Mouse (Mus musculus) ES-CJ7 (cell line): ENCODE results near the gene Srsf4.

Source experiments
- DNase-seq: peaks from one replicate; pipeline ENCODE4 v3.0.0; 2011; ENCODE audit warnings: low read depth, low spot score

The Srsf4 gene

DNA sequence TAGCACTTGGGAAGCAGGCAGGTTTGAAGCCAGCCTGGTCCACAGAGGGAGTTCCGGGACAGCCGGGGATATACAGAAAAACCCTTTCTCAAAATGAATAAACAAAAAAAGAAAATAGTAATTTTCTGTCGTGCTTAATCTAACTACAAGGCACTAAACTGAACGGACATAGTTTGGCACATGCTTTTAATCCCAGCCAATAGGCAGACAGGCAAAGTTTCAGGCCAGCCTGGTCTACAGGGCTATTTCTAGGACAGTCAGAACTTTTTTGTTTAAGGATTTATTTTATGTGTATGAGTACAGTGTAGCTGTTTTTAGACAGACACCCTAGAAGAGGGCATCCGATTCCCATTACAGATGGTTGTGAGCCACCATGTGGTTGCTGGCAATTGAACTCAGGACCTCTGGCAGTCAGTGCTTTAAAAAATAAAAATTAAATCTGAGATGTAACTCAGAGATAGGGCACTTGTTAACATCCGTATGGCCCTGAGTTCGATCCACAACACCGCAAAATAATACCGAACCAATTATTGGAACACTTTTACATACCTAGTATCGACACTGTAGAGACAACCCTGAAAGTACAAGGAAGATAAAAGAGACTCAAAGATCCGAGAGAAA is 635 bp upstream of the Srsf4 start:
- DNase-seq, result no peak

DNA sequence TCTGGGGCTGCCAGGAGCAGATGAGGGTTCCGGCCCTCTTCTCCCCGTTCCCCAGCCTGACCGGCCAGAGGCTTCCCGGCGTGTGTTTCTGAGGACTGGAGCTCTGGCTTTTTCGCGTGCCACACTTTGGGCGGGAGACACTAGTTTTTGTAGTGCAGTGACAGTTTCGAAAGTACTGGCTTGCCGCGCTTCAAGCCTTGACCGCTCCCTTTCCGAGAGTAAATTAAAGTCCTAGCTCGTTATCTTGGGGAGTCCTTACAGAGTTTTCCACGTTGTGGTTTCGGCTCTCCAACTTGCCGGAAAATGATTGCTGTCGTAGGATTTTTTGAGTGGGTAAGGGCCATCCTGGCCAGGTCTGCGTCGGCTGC is 736 bp downstream of the Srsf4 start:
- DNase-seq, result no peak

DNA sequence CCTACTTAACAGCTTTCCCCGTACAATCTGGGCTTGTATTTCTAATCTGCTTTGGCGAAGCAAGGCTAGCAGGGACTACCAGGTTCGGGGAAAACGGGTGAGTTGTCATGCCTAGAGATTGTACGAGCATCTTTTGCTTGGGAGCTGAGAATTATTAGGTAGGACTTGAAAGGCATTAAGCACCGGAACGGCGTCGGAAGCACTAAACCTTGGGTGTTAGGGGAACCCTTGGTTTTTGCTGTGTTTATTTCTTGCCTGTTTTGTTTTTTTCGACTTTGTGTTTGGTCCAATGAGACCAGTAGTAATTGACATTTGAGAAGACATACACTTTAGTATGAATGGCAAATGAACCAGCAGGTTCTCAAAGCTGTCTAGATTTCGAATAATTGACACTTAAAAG is 1.1 kb downstream of the Srsf4 start:
- no peak for DNase-seq

DNA sequence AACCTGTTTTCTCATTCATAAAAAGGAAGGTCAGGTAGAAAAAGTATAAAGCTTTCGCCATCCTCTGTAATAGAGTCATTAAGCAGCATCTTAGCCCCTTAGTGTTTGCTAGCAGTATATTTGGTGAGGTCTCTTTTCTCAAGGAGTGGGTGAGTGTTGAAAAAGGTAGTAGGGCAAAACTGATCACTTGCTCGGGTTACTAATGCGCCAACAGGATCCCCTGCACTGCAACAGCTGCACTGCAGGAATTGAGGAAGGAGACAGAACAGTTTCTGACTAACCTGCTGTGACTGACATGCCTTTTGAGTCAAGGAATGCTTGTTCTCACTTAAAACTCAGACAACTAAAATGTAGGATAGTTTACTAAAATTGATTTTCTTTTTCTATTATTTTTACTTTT is 1.8 kb downstream of the Srsf4 start:
- DNase-seq, result no peak

DNA sequence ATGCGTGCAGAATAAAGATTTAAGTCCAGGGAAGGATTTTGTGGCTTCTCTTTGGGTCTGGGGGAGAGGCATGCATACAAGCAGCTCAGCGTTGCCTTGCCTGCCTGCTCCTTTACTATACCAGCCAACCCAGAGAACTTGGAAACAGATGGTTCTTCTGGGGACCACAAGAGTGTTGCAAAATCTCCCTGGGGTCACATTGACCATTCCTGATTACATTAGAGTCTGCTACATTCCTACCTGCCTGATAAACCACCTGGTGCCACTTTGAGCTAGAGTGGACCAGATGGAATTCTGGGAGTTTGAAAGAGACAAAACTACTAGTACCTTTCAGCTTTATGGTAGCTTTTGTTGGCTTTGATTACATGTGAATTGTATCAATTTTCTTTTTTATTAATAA is 3.4 kb downstream of the Srsf4 start:
- DNase-seq, result no peak

DNA sequence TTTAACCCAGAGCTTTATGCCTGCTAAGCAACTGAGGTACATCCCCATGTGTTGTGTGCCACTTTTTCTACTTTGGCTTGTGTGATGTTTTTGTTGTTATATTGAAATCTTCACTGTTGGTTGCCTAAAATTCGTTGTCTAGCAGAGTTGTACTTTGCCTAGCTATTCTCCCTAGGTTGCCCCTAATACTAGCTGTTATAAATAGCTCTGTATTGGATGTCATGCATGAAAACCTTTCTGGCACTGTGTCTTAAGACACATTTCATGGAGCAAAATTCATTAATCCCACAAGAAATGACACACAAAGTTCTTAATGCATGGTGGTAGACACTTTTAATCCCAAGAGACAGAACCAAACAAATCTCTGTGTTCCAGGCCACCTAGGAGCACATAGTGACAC is 6.3 kb downstream of the Srsf4 start:
- DNase-seq, result no peak

DNA sequence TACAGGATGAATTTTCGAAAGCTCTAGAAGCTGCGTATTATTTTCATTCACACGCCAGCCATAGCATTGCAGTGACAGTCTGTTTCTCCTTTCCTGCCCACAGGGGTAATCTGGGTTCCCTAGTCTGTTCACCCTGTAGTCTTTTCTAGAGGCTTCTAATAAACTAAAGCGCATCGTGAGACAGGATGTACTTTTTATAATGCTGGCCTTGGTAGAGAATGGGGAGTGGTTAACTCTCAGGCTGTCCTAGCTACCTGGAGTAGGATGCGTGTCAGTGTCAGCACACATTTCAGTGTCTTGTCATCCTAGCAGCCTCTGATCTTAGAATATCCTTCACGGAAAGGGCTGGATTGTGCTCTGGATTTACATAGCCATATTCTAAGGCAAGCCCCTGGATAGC is 7.9 kb downstream of the Srsf4 start:
- no peak for DNase-seq

DNA sequence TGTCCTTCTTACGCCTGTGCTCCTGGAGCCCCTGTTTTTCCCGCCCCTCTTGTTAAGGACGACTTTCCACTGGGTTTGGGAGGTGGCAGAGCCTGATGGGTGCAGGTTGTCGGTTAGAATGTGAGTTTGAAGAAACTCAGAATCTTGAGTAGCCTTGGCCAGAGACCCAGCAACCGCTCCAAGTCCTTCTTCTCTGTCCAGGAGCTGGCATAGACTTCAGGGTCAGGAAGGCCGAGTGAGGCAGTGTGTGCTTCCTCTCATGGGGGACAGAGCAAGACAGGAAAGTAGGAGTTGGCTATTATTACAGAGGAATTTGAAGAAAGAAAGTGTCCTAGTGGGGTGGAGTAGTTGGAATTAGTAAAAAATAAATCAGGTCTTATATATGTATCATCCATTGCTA is 10.2 kb downstream of the Srsf4 start:
- DNase-seq, result no peak

DNA sequence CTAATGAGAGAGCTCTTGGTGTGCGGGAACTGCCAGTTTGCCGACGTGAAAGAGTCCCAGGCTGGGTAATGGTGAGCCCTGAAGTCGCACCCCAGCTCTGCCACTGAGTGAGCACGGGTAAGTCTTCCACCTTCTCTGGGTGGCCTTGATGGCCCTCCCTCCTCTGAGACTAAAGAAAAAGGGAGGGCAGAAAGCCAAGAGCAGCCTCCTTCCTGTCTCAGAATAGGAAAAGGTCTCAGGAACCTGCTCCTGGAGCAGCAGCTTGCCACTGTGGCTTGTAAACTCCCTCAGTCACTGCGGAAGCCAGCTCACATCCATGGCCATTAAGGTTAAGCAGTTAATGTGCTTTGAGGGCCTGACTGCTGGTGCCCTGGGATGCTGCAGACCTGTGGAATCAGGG is 12.0 kb downstream of the Srsf4 start:
- no peak for DNase-seq

DNA sequence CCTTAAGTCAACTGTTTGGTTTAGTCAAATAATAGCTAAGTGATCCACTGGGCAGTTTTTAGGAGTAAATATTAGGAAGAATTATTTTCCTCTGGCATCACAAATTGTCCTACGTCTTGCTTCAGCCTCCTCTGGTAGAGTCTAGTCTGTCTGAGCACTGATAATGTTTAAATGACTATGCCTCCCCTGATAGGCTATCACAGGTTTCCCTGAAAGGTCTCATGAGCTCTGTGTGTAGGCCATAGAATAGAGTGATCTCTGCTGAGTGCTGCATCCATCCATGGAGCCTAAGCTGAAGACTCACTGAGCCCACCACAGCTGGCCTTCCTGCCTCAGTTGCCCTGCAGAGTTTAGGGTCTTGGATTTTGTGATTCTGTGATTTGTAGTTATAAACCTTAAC is 15.1 kb downstream of the Srsf4 start:
- no peak for DNase-seq

DNA sequence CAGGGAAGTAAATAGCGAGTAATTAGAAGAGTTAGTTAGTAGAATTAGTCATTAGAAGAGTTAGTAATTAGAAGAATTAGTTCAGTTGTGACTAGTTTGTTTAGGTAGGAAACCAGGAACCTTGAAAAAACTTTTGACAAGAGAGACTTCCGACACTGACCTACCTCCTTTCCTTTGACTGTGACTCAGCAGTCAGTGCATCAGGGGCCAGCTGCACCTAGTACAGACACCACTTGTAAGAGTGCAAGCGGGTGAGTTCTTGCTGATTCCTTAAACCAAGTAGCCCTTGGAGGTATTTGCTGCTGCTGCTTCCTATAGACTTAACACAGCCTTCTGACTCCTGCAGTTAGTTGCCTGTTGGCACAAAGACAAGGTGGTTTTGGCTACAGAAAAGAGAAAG is 17.3 kb downstream of the Srsf4 start:
- no peak for DNase-seq

DNA sequence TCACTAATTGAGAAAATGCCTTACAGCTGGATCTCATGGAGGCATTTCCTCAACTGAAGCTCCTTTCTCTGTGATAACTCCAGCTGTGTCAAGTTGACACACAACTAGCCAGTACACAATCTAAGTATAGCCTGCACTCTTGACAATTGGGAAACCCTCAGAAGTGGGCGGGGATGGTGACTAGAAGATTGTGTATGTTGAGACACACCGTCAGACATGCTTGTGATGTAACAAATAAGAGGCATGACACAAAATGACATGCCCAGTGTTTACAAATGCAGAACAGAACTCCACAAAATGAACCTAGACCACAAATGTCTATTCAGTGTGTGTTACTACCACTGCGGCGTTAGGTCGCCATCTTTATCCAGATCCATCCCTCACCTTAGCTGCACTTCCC is 23.7 kb downstream of the Srsf4 start:
- DNase-seq, result no peak

DNA sequence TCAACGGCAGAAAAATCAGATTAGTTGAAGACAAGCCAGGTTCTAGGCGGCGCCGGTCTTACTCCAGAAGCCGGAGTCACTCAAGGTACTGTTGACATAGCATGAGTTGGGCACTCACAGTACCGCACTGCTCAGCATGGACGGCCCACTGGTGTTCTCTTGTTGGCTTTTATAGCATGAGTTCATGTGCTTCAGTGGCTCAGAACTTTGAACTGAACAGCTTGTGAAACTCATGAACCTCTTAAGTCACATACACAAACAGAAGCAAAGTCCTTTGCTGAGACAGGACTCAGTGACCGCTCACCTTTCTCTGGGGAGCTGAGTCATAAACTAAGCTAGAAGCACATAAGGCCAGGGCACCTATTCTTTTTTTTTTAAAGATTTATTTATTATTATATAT is 24.4 kb downstream of the Srsf4 start:
- DNase-seq, result no peak

DNA sequence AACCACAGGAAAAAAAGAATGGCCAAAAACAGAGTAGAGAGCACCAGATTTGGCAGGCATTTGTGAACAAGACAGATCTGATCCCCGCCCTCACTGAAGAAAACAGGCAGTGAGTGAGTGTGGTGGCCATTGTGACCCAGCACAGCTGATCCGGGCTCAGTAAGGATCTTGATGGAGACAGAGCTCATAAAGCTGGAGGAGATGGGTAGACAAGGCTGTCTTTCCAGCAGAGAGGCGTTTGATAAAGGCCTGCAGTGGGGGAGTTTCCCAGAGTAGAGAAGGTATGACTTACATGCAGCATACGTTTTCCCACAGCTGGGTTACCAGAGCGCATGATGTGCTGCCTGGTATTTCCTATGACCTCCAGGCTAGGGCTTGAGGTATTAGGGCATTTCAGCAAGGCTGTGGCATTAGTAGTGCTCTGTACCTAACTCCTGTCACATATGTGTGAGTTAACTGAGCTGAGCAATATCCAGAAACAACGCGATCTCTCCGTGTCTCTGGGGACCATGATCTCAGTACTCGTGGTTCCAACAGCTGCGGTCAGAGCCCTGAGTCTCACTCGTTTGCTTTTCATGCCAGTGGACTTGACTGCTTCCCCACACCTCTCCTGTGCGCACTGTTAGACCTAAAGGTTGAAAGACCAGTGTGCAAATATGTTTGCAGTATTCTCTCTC is 25.2 kb downstream of the Srsf4 start:
- DNase-seq, result no peak

DNA sequence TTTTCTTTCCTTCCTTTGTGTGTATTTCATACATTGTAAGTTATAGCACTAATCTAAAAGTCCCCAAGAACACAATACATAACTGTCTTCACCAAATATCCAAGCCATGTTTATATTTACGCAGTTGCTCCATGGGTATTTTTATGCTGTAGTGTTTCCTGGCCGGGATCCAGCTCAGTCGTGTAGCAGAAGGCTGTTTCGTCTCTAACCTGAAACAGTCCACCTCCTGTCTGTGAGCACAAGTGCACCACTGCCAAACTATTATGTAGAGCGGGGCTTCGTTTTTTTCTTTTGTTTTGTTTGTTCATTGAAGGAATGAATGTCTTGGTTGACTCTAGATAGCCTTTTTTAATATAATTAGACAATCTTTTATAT is 25.8 kb downstream of the Srsf4 start:
- DNase-seq, result no peak

DNA sequence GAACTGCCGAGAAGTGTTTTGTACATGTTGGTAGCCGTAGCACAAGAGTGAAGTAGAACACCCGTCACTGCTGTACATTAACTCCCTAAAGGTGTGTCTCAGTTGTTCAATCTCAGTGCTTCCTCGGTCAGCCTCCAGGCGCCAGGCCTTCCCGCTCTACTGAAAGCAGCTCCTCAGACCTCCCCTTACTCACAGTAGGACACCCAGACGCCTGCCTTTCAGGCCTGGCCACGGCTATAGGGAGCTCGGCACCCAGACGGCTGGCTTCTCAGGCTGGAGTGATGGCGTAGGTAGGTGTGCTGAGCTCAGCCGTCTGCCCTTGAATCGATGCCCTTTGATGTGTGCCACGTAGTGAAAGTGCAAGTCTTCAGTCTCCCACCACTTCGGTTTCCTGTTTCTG is 27.7 kb downstream of the Srsf4 start:
- peak; percentile 31 for DNase-seq

DNA sequence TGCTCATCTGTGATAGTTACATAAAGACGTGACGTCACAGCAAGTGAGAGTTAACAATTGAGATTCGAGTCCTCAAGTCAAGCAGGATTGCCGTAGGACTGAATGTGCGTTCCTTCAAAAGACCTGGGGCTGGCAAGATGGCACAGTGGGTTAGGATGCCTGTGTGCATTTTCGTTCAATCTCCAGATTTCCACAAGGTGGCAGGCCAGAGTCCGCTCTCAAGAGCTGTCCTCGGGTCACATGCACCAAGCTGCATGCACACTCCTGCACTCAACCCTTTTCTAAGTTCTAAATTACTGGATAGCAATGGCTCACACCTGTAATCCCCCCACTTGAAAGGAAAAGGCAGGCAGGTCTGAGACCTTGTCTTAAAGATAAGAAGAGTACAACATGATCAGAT is 31.1 kb downstream of the Srsf4 start:
- DNase-seq, result peak; percentile 70

DNA sequence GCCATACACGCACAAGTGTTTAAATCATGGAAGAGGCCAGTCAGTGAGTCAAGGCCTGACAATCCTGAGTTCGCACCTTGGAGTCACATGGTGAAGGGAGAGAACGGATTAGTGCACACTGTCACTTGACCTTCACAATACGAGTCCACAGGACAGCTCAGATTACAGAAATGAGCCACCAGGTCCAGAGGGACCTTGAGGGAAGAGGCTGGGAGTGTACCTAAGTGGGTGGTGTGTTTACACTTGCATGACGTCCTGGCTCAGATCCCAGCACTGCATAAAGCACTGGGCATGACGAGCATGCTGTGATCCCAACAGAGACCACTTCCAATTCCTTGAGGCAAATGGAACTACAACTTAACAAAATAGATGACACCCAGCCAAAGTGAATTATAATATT is 33.0 kb downstream of the Srsf4 start:
- no peak for DNase-seq

DNA sequence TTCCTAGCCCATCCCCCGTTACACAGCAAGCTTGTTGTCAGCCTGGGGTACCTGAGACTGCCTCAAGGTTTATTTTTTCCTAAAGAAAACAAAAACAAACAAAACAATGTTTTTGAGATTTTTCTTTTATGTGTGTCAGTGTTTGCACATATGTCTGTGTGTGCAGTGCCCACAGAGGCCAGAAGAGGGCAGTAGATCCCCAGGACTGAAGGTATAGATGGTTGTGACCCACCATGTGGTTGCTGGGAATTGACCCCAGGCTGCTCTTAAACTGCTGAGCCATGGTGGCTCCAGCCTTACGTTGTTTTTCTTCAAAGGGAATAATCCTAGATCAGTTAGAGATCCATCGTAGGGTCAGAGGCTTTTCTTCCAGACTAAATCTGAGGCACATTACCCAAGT is 34.5 kb downstream of the Srsf4 start:
- peak; percentile 62 for DNase-seq

DNA sequence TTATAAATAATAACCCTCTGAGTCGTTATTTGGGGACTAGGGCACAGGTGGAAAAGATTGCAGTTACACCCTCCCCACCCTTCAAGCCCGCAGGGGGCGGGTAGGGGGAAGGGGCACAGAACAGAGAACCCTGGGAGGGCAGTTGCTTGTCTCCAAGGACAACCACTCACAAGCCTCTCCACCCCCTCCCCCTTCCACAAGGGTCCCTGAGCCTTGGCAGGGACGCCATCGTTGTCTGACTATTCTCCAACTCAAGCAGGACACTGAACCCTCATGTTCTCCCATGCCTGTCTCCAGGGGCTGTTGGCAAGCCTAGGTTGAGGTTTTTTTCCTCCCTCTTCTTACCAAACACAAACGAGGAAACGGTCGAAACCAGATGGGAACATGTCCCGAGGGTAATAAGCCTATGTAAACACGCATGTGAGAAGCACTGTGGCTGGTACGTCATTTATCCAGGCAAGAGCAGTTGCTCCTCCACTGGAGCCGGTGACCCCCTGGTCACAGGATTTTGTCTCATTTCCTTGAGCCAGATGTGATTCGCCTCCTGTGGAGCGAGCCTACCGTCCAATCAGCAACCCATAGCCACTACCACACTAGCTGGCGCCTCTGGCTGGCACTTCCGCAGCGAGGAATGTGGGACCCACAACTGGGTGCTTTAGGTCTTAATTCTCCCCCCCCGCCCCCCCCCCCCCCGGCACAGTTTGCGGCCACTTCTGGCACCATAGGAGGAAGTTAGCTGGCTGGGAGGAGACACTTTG is 37.0 kb downstream of the Srsf4 start:
- DNase-seq, result no peak

DNA sequence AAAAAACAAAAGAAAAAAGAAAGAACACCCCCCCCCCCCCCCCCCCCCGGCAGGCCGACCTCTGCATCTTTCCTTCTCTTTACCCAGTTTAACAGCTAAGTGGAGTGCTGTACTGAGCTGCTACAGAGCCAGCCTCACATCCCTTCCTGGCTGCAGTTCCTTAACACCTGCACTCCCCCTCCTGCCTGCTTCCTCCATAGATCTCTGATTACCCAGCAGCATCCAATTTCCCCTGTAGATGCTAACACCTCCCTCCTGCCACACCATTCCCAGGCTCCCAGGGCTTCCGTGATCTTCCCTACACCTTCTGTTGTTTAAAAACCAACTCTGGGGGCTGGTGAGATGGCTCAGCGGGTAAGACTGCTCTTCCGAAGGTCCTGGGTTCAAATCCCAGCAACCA is 38.1 kb downstream of the Srsf4 start:
- DNase-seq, result peak; percentile 22

DNA sequence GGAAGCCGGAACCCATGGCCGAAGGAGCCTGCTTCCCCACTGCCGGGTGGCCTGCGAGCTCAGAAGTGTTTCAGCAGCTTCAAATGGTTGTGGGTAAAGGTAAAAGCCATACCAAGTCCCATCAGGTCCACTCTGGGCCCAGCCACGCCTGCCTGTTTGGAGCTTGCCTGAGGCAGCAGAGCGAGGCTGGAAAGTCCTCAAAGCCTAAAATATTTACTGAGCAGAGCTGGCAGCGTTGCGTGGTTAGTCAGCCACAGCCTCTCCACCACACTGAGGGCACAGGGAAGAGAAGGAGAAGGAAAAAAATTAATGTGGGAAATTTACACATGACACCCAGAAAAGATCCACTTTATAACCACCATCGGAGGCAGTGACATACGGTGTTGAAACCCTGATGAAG is 40.1 kb downstream of the Srsf4 start:
- DNase-seq, result no peak

DNA sequence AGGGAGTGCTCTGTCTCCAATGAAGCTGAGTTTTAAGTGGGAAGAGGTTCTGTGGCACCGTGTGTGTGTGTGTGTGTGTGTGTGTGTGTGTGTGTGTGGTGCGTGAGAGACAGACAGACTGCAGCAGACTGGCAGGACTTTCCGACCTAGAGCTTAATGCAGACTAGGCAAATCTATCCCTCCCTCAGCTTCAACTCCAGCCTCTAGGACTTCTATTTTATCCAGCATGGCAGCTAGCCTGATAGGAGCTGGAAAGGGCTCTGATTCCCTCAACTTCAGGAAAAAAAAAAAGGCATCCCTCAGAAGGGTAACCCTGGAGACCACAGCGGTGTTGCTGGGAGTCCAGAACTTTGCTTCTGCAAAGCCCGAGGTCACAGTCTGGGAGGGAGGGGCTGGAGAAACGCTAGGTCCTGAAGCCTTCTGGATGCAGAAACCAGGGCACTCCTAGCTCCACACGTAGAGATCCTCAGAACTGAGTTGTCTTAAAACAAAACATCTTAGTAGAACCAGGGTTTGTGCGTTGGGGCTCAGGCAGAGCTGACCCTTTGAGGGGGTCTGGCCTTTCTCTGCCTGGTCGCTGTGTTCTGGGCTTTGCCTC is 40.7 kb downstream of the Srsf4 start:
- DNase-seq, result no peak
